Mouse (Mus musculus): ENCODE data around the gene Prrc2b. TPM values are rescaled to one million over a fixed set of nuclear protein-coding genes. Genes with fewer than 3 reads are reported as not detected.

The Prrc2b gene
- total RNA-seq, 2 experiments from 2014 or later, result 257 to 259 TPM

DNA sequence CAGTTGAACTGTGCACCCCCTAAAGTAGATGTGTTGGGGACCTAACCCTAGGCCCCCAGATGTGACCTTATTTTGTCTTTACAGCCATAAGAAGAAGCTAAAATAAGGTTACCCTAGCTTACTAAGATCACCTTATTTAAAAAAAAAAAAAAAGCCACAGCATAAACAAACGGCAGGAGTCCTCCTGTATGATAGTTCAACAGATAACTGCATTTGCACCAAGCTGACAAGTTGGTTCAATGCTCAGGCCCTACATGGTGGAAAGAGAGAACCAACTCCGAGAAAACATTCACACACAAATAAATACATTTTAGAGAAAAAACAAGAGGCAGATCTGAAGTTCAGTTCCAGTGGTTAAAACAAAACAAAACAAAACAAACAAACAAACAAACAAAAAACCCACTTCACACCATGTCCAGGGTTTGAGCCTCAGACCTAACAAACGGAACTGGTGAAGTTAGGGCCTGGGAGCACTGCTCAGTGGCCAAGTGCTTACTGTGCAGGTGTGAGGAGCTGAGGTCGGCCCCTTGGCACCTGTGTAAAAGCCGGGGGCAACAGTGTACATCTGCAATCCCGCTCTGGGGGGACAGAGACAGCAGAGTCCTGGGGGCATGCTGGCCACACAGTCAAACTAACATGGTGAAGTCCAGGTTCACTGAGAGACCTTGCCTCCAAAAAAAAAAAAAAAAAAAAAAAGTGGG lies 18.9 kb upstream of the Prrc2b start:
- intact Hi-C loops (cut with DNase I), result loop anchor here (5.0 to 10.0 kb wide), 3 partner anchors 50 to 217 kb away; partner anchors contain the start of gene Fam78a
- no peak for DNase-seq (ENCODE audit: low spot score in 2 of 2)

GRCm38 (mm10) chr2:32132567-32132992 lies 18.3 kb upstream of the Prrc2b start:
- intact Hi-C loops (cut with DNase I), result loop anchor here (5.0 to 10.0 kb wide), 3 partner anchors 50 to 218 kb away; partner anchors contain the start of gene Fam78a
- no peak for DNase-seq (ENCODE audit: low spot score in 2 of 2)

DNA sequence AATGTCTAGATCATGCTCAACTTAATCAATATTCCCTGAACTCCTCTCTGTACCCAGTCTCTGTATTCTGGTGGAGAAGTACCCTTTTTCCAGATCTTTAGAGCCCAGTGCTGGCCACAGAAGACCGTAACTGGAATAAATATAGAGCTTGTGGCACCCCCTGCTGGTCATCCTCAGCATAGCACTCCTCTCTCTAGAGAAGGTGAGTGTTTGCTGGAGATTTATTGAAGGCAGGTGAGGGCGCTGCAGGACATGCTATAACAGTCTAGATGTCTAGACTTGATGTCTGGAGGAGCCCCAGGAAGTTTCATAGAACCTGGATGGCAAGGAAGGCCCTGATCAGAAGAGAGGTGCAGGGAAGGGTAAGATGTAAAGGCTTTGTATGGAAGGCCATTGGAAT lies 16.8 kb upstream of the Prrc2b start:
- intact Hi-C loops (cut with DNase I), result loop anchor here (5.0 to 10.0 kb wide), 3 partner anchors 52 to 219 kb away; partner anchors contain the start of gene Fam78a
- DNase-seq (ENCODE audit: low spot score in 2 of 2), result peak; percentile 82 to 89

GRCm38 (mm10) chr2:32137667-32138266 lies 13.1 kb upstream of the Prrc2b start:
- intact Hi-C loops (cut with DNase I), result loop anchor here (5.0 to 10.0 kb wide), 2 partner anchors 150 to 223 kb away; partner anchors contain the start of genes Golga2 and Swi5
- peak; percentile 97 to 98 for DNase-seq (ENCODE audit: low spot score in 2 of 2)

GRCm38 (mm10) chr2:32139377-32139776 lies 11.5 kb upstream of the Prrc2b start:
- intact Hi-C loops (cut with DNase I), result loop anchor here (5.0 to 10.0 kb wide), 2 partner anchors 148 to 225 kb away; partner anchors contain the start of genes Golga2 and Swi5
- no peak for DNase-seq (ENCODE audit: low spot score in 2 of 2)

- intact Hi-C loops (cut with DNase I), result no loop called here
- no peak for DNase-seq (ENCODE audit: low spot score in 2 of 2)
Measured at GRCm38 (mm10) chr2:32140498-32140934, 10.4 kb upstream of the Prrc2b start.

GRCm38 (mm10) chr2:32141602-32142001 lies 9.3 kb upstream of the Prrc2b start:
- intact Hi-C loops (cut with DNase I), result no loop called here
- DNase-seq (ENCODE audit: low spot score in 2 of 2), result no peak

- intact Hi-C loops (cut with DNase I), result no loop called here
- DNase-seq (ENCODE audit: low spot score in 2 of 2), result no peak
Measured at GRCm38 (mm10) chr2:32142368-32142767, 8.5 kb upstream of the Prrc2b start.

DNA sequence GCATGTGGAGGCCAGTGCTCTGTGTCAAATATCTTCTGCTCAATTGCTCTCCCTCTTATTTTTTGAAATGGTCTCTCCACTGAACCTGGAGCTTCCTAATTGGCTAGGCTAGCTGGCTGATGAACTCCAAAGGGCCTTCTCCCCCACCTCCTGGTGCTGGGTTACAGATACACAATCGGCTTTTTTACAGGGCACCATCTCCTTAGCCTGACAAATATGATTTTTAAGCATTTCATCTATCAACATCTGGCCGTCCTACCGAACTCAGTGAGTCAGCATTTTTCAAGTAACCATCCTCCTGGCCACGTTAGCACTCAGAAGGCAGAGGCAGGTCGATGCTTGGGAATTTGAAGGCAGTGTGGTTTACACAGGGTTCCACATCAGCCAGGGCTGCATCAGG lies 6.2 kb upstream of the Prrc2b start:
- intact Hi-C loops (cut with DNase I), result no loop called here
- DNase-seq (ENCODE audit: low spot score in 2 of 2), result no peak

DNA sequence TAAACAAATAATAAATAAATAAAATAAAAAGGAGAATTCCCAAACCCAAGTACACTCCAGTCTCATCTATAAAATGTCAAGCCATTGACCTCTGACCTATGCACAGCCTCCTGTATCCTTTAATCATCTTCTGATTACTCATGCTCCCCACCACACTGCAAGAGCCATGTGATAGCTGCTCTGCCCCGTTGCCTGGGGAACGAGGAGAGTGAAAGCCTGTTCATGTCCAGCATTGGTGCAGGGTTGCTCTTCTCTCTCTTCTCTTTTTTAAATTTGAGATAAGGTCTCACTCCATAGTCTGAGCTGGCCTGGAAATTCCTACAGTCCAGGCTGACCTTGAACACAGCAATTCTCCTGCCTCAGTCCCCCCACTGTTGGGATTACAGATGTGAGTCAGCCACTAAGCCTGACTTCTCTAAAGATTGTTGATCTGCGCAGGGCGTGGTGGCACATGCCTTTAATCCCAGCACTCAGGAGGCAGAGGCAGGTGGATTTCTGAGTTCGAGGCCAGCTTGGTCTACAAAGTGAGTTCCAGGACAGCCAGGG lies 4.2 kb upstream of the Prrc2b start:
- DNase-seq (ENCODE audit: low spot score in 2 of 2), result no peak
- intact Hi-C loops (cut with DNase I), result no loop called here

DNA sequence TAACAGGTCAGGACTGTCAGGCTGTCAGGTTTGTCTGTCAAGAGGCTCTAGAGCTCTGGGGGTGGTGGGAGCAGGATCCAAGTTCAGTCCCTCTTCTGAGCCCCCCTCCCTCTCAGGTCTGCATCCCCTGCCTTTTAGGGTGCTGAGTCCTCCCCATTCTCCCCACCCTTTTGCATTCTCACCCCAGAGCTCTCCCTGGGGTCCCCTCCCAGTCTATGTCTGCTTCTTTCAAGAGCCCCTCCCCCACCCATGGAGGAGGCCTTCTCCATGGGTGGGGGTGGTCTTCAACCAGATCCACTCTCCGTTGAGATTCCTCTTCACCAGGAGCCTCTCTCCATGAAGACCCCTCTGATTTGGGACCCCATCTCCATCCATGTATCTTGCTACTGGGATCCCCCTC lies 747 bp upstream of the Prrc2b start:
- no peak for DNase-seq (ENCODE audit: low spot score in 2 of 2)
- intact Hi-C loops (cut with DNase I), result loop anchor here (5.0 kb wide), 1 partner anchor 37 kb away; no protein-coding TSS in a partner anchor

GRCm38 (mm10) chr2:32150562-32150923 lies 339 bp upstream of the Prrc2b start:
- DNase-seq (ENCODE audit: low spot score in 2 of 2), result peak; percentile 48 to 54
- intact Hi-C loops (cut with DNase I), result loop anchor here (5.0 kb wide), 1 partner anchor 37 kb away; no protein-coding TSS in a partner anchor

GRCm38 (mm10) chr2:32151660-32152366 lies 931 bp downstream of the Prrc2b start:
- DNase-seq (ENCODE audit: low spot score in 2 of 2), result peak; percentile 52 to 56
- intact Hi-C loops (cut with DNase I), result loop anchor here (2.0 to 5.0 kb wide), 2 partner anchors 19 to 35 kb away; no protein-coding TSS in a partner anchor

DNA sequence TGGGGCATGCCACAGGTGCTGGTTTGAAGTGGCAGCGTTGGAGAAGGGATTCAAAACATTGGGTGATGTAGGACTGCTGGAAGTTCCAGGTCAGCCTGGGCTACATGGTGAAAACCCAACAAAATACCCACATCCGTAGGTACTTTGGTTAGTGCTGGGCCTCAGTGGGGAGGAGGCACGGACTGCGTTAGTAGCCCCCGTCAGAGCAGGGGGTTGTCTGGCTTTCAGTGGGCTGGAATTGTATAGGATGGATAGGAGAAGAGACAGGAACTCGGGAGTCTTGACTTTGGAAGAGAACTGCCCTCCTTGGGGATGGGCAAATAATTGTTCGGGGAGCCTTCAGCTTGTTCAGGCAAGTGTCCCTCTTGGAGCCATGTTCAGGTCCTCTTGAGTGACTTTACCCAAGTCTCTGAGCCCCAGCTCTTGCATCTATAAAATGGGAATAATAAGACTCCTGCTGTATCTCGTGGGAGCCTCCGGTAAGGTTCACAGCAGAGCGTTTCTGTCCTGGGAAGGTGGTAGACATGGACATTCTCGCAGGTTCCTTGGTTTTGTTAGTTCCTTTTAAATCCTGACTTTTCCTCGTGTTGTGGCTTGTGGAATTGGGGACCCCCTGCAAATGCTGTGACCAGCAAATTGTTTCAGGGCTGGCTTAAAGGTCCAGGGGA lies 1.6 kb downstream of the Prrc2b start:
- DNase-seq (ENCODE audit: low spot score in 2 of 2), result no peak

GRCm38 (mm10) chr2:32153041-32153790 lies 2.3 kb downstream of the Prrc2b start:
- DNase-seq (ENCODE audit: low spot score in 2 of 2), result no peak

More for the DNA sequence above, 1.6 kb downstream of the Prrc2b start:
- intact Hi-C loops (cut with DNase I), result loop anchor here (2.0 to 5.0 kb wide), 2 partner anchors 18 to 35 kb away; no protein-coding TSS in a partner anchor

DNA sequence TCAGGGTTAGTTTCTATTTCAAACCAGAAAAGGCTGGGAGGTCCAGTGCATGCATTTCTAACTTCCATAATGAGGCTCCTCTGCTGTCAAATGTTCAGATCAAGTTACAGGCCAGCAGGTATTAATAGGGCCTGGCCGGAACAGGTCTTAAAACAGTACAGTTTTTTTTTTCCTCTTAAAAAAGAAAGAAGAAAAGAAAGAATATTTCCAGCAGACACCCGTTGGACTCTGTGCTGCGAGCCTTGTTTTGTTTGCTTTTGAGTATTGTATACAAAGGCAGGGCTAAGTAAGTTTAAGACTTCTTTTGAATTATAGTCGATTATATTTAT lies 2.9 kb downstream of the Prrc2b start:
- intact Hi-C loops (cut with DNase I), result loop anchor here (2.0 to 5.0 kb wide), 2 partner anchors 17 to 34 kb away; no protein-coding TSS in a partner anchor

More at GRCm38 (mm10) chr2:32153041-32153790, 2.3 kb downstream of the Prrc2b start:
- intact Hi-C loops (cut with DNase I), result loop anchor here (2.0 to 5.0 kb wide), 2 partner anchors 18 to 34 kb away; no protein-coding TSS in a partner anchor

DNA sequence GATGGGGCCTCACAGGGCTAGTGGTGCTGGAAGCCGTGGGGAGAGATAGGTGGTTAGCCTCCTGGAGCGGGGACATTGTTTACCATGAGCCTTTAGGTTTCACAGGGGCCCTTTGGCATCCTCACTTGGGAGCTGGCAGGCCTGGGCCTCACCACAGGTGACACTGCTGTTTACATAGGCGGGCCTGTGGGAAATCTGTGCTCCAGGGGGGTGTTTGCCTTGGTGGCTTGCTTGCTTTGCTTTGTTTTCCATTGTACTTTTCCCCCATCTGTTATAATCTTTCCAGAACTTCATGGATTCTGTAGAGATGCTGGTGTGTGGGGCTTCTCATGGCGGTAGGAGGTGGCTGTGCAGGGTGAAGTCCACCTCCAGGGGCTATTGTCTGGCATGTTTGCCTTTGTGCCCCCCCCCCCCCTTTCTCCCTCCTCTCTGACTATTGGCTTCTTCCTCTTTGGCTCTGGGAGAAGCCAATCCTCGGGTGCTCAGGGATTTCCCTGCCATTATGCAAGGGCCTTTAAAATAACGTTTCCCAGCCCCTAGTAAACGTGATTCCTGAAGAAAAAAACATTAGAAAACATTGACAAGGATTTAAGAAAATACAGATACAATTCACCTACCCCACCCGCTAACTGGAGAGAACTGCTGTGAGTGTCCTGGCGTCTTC lies 3.6 kb downstream of the Prrc2b start:
- DNase-seq (ENCODE audit: low spot score in 2 of 2), result no peak
- intact Hi-C loops (cut with DNase I), result loop anchor here (5.0 kb wide), 1 partner anchor 33 kb away; no protein-coding TSS in a partner anchor

More for the DNA sequence above, 2.9 kb downstream of the Prrc2b start:
- no peak for DNase-seq (ENCODE audit: low spot score in 2 of 2)
